Mouse (Mus musculus) limb, embryonic 12.5 days (tissue): Measurements from ENCODE around the gene Klhdc7b. TPM values are rescaled to one million over a fixed set of nuclear protein-coding genes. Genes with fewer than 3 reads are reported as not detected.

Experiments
- ATAC-seq: fragments of 200-750 bp; cut with Nextera tagmentation; 2 replicates; pipeline ENCODE4 v1.8.0; 2017; ENCODE audit warnings: low read depth, moderate TSS enrichment; ENCODE audit not compliant: insufficient number of reproducible peaks, insufficient read depth, low FRiP score, low TSS enrichment
- H3K27ac ChIP-seq: fragments of 300-500 bp; sonication (generic); 2 replicates; pipeline ENCODE4 v1.5.1; 2016; ENCODE audit warnings: mild to moderate bottlenecking, moderate library complexity
- H3K27me3 ChIP-seq: fragments of 300-500 bp; sonication (generic); 2 replicates; pipeline ENCODE4 v1.6.1; 2016; ENCODE audit warnings: mild to moderate bottlenecking, moderate library complexity
- H3K36me3 ChIP-seq: fragments of 300-500 bp; sonication (generic); 2 replicates; pipeline ENCODE4 v1.6.1; 2016; ENCODE audit warnings: mild to moderate bottlenecking, moderate library complexity
- H3K4me1 ChIP-seq: fragments of 300-500 bp; sonication (generic); replicated peaks from 2 replicates; pipeline ENCODE4 v1.6.1; 2016
- H3K4me2 ChIP-seq: fragments of 300-500 bp; sonication (generic); 2 replicates; pipeline ENCODE4 v1.6.1; 2016; ENCODE audit warnings: mild to moderate bottlenecking, moderate library complexity
- H3K4me3 ChIP-seq: fragments of 300-500 bp; sonication (generic); replicated peaks from 2 replicates; pipeline ENCODE4 v1.5.1; 2016; ENCODE audit warnings: mild to moderate bottlenecking
- H3K9ac ChIP-seq: fragments of 300-500 bp; sonication (generic); replicated peaks from 2 replicates; pipeline ENCODE4 v1.6.1; 2016; ENCODE audit warnings: mild to moderate bottlenecking, moderate library complexity
- H3K9me3 ChIP-seq: fragments of 300-500 bp; sonication (generic); 2 replicates; pipeline ENCODE4 v1.6.1; 2016; ENCODE audit warnings: mild to moderate bottlenecking, moderate library complexity
- WGBS: fragments of 180-500 bp; shearing (Covaris S2); methylation state at CpG from one replicate; pipeline ENCODE4 v1.1.7; 2016; 5-methylcytosine and 5-hydroxymethylcytosine counted together
- polyA plus RNA-seq: library from polyadenylated mRNA; unstranded; fragments of >200 nt; fragmentation: Nextera tagmentation; extraction: Ambion mirVana; gene quantifications from 2 replicates; pipeline ENCODE4 v1.2.1, GENCODE M21; 2016

Klhdc7b gene
- polyA plus RNA-seq, result 0.05 TPM in 1 of 2 replicates, not detected in the other

- no peak within 1 kb of the TSS for H3K27ac ChIP-seq
- H3K4me1 ChIP-seq, result 0 out of 2 replicates have a peak, but pooled peaks cover under 1% of the 10 kb centered on the region
- H3K9ac ChIP-seq, result no peak within 1 kb of the TSS; the same call in 1 of the 2 replicates
- peaks cover 47% of the 10 kb centered on the region for H3K27me3 ChIP-seq
- no peak for ATAC-seq
- H3K4me3 ChIP-seq, result no peak within 1 kb of the TSS
- H3K9me3 ChIP-seq, result no peaks in the 10 kb centered on the region
- H3K4me2 ChIP-seq, result no peak within 1 kb of the TSS
- WGBS, result 81% methylated on average over 7 of the region's 7 CpGs
- H3K36me3 ChIP-seq, result no peaks in the 10 kb centered on the region
Measured at GRCm38 (mm10) chr15:89384617-89385016, at the start of gene Klhdc7b. TSS of gene Klhdc7b (plus strand) at chr15:89384917.

GRCm38 (mm10) chr15:89336422-89336821 is 48.3 kb upstream of the Klhdc7b start:
- Histone ChIP-seq H3K9me3 (no peaks in the 10 kb centered on the region), H3K9ac (no peak overlapping the region), H3K4me3 (no peak overlapping the region), H3K4me1 (no peaks in the 10 kb centered on the region), H3K4me2 (no peak overlapping the region), H3K27me3 (no peaks in the 10 kb centered on the region), H3K27ac (no peak overlapping the region), H3K36me3 (no peaks in the 10 kb centered on the region)
- WGBS, result 86% methylated on average over 14 of the region's 14 CpGs
- ATAC-seq, result no peak

- ATAC-seq, result no peak
- H3K4me3 ChIP-seq, result no peak overlapping the region
- WGBS, result 90% methylated on average over 2 of the region's 2 CpGs
- no peak overlapping the region for H3K4me2 ChIP-seq
- H3K36me3 ChIP-seq, result no peaks in the 10 kb centered on the region
- H3K9ac ChIP-seq, result no peak overlapping the region
- H3K4me1 ChIP-seq, result no peaks in the 10 kb centered on the region
- no peaks in the 10 kb centered on the region for H3K27me3 ChIP-seq
- H3K9me3 ChIP-seq, result no peaks in the 10 kb centered on the region
- H3K27ac ChIP-seq, result no peak overlapping the region
Measured at GRCm38 (mm10) chr15:89339696-89340095, 45.0 kb upstream of the Klhdc7b start.

GRCm38 (mm10) chr15:89340136-89340535 is 44.6 kb upstream of the Klhdc7b start:
- Histone ChIP-seq H3K4me3 (no peak overlapping the region), H3K27ac (no peak overlapping the region), H3K4me1 (no peaks in the 10 kb centered on the region), H3K4me2 (no peak overlapping the region), H3K9ac (no peak overlapping the region), H3K27me3 (no peaks in the 10 kb centered on the region), H3K36me3 (no peaks in the 10 kb centered on the region), H3K9me3 (no peaks in the 10 kb centered on the region)
- ATAC-seq, result no peak
- WGBS, result 80% methylated on average over 3 of the region's 3 CpGs

- H3K4me1 ChIP-seq, result no peaks in the 10 kb centered on the region
- no peak overlapping the region for H3K4me2 ChIP-seq
- H3K27ac ChIP-seq, result no peak overlapping the region
- H3K4me3 ChIP-seq, result no peak overlapping the region
- WGBS, result 48% methylated on average over 1 of the region's 1 CpGs
- H3K9me3 ChIP-seq, result no peaks in the 10 kb centered on the region
- H3K9ac ChIP-seq, result no peak overlapping the region
- no peaks in the 10 kb centered on the region for H3K36me3 ChIP-seq
- no peaks in the 10 kb centered on the region for H3K27me3 ChIP-seq
- no peak for ATAC-seq
Measured at GRCm38 (mm10) chr15:89341678-89342077, 43.0 kb upstream of the Klhdc7b start.

GRCm38 (mm10) chr15:89343325-89343724 is 41.4 kb upstream of the Klhdc7b start:
- ATAC-seq, result no peak
- 85% methylated on average over 3 of the region's 3 CpGs for WGBS
- H3K36me3 ChIP-seq, result no peaks in the 10 kb centered on the region

GRCm38 (mm10) chr15:89350447-89350846 is 34.3 kb upstream of the Klhdc7b start:
- no peak overlapping the region for H3K4me2 ChIP-seq
- H3K27me3 ChIP-seq, result no peaks in the 10 kb centered on the region
- H3K36me3 ChIP-seq, result peaks cover 45% of the 10 kb centered on the region
- no peak for ATAC-seq
- peak overlapping the region; percentile 53; the same call in 1 of the 2 replicates for H3K27ac ChIP-seq
- peaks cover 14% of the 10 kb centered on the region for H3K4me1 ChIP-seq
- no peak overlapping the region for H3K4me3 ChIP-seq
- no peaks in the 10 kb centered on the region for H3K9me3 ChIP-seq
- 84% methylated on average over 5 of the region's 5 CpGs for WGBS
- no peak overlapping the region for H3K9ac ChIP-seq

More at GRCm38 (mm10) chr15:89343325-89343724, 41.4 kb upstream of the Klhdc7b start:
- H3K4me3 ChIP-seq, result no peak overlapping the region
- H3K9ac ChIP-seq, result no peak overlapping the region
- H3K27me3 ChIP-seq, result no peaks in the 10 kb centered on the region
- no peak overlapping the region for H3K27ac ChIP-seq
- H3K4me2 ChIP-seq, result no peak overlapping the region
- H3K9me3 ChIP-seq, result no peaks in the 10 kb centered on the region
- no peaks in the 10 kb centered on the region for H3K4me1 ChIP-seq

- Histone ChIP-seq H3K27me3 (no peaks in the 10 kb centered on the region), H3K27ac (no peak overlapping the region), H3K4me2 (no peak overlapping the region), H3K4me3 (no peak overlapping the region), H3K9me3 (no peaks in the 10 kb centered on the region), H3K4me1 (peaks cover 14% of the 10 kb centered on the region), H3K36me3 (peaks cover 45% of the 10 kb centered on the region), H3K9ac (no peak overlapping the region)
- ATAC-seq, result no peak
- WGBS, result 89% methylated on average over 15 of the region's 15 CpGs
Measured at GRCm38 (mm10) chr15:89351302-89351701, 33.4 kb upstream of the Klhdc7b start.

GRCm38 (mm10) chr15:89352054-89352453 is 32.7 kb upstream of the Klhdc7b start:
- ATAC-seq, result no peak
- Histone ChIP-seq H3K4me3 (no peak overlapping the region), H3K4me1 (peaks cover 17% of the 10 kb centered on the region), H3K4me2 (no peak overlapping the region), H3K27me3 (no peaks in the 10 kb centered on the region), H3K9me3 (no peaks in the 10 kb centered on the region), H3K36me3 (peaks cover 45% of the 10 kb centered on the region), H3K27ac (no peak overlapping the region), H3K9ac (no peak overlapping the region)
- WGBS, result 93% methylated on average over 14 of the region's 14 CpGs

- peaks cover 45% of the 10 kb centered on the region for H3K36me3 ChIP-seq
- no peak overlapping the region for H3K9ac ChIP-seq
- WGBS, result 97% methylated on average over 12 of the region's 12 CpGs
- no peak overlapping the region for H3K4me3 ChIP-seq
- ATAC-seq, result no peak
- no peak overlapping the region for H3K27ac ChIP-seq
- H3K27me3 ChIP-seq, result no peaks in the 10 kb centered on the region
- H3K9me3 ChIP-seq, result no peaks in the 10 kb centered on the region
- H3K4me1 ChIP-seq, result peaks cover 21% of the 10 kb centered on the region
- H3K4me2 ChIP-seq, result no peak overlapping the region
Measured at GRCm38 (mm10) chr15:89352795-89353194, 31.9 kb upstream of the Klhdc7b start.

GRCm38 (mm10) chr15:89353837-89354236 is 30.9 kb upstream of the Klhdc7b start:
- Histone ChIP-seq H3K27ac (no peak overlapping the region), H3K4me2 (peak overlapping the region; percentile 86; the same call in 1 of the 2 replicates), H3K9ac (peak overlapping the region; percentile 89; the same call in 1 of the 2 replicates), H3K27me3 (no peaks in the 10 kb centered on the region), H3K4me1 (peaks cover 21% of the 10 kb centered on the region), H3K4me3 (0 out of 2 replicates have a peak overlapping the region, but pooled peaks have one; percentile 82), H3K36me3 (peaks cover 45% of the 10 kb centered on the region), H3K9me3 (no peaks in the 10 kb centered on the region)
- no peak for ATAC-seq
- 95% methylated on average over 16 of the region's 16 CpGs for WGBS

- Histone ChIP-seq H3K4me2 (peak overlapping the region; percentile 86), H3K27ac (no peak overlapping the region), H3K9me3 (no peaks in the 10 kb centered on the region), H3K36me3 (peaks cover 48% of the 10 kb centered on the region), H3K4me3 (peak overlapping the region; percentile 82), H3K4me1 (peaks cover 21% of the 10 kb centered on the region), H3K9ac (peak overlapping the region; percentile 89), H3K27me3 (no peaks in the 10 kb centered on the region)
- no peak for ATAC-seq
- 83% methylated on average over 7 of the region's 7 CpGs for WGBS
Measured at GRCm38 (mm10) chr15:89354455-89354854, 30.3 kb upstream of the Klhdc7b start.
